Mouse (Mus musculus) liver, adult 2 months (tissue): ENCODE measurements around the gene Asl. TPM values are rescaled to one million over a fixed set of nuclear protein-coding genes. Genes with fewer than 3 reads are reported as not detected.

Source experiments
- DNase-seq: peaks from one replicate; pipeline ENCODE4 v3.0.0-alpha.2; 2011; ENCODE audit warnings: low read depth, low spot score; ENCODE audit errors: extremely low read depth
- H3K27ac ChIP-seq: fragments of 200-500 bp; replicated peaks from 2 replicates; pipeline ENCODE4 v1.5.1; 2012; ENCODE audit warnings: low read depth, mild to moderate bottlenecking, control low read depth, inconsistent platforms, low read length; ENCODE audit not compliant: insufficient read depth
- H3K27me3 ChIP-seq: fragments of 200-500 bp; 2 replicates; pipeline ENCODE4 v1.6.1; 2012; ENCODE audit warnings: mild to moderate bottlenecking, moderate library complexity, low read length, inconsistent platforms; ENCODE audit not compliant: control insufficient read depth, insufficient read depth
- H3K36me3 ChIP-seq: fragments of 200-500 bp; 2 replicates; pipeline ENCODE4 v1.6.1; 2012; ENCODE audit warnings: low read length, inconsistent platforms; ENCODE audit not compliant: control insufficient read depth, insufficient read depth
- H3K4me1 ChIP-seq: fragments of 200-500 bp; 2 replicates; pipeline ENCODE4 v1.6.1; 2011; ENCODE audit warnings: low read length; ENCODE audit not compliant: control insufficient read depth, insufficient read depth
- H3K4me3 ChIP-seq: fragments of 200-500 bp; 2 replicates; pipeline ENCODE4 v1.5.1; 2011; ENCODE audit warnings: low read depth, mild to moderate bottlenecking, control low read depth, low read length, moderate library complexity; ENCODE audit not compliant: insufficient read depth
- H3K79me2 ChIP-seq: fragments of 200-500 bp; 2 replicates; pipeline ENCODE4 v1.6.1; 2012; ENCODE audit warnings: inconsistent platforms, mild to moderate bottlenecking, low read length, moderate library complexity; ENCODE audit not compliant: control insufficient read depth, insufficient read depth
- H3K9ac ChIP-seq: fragments of 200-500 bp; 2 replicates; pipeline ENCODE4 v1.6.1; 2012; ENCODE audit warnings: low read depth, mild to moderate bottlenecking, control low read depth, inconsistent platforms, low read length
- CTCF ChIP-seq: fragments of 200-500 bp; IDR thresholded peaks from 2 replicates; pipeline ENCODE4 v1.5.1; 2011; ENCODE audit warnings: low read depth, low read length, control low read depth
- POLR2A ChIP-seq: fragments of 200-500 bp; IDR thresholded peaks from 2 replicates; pipeline ENCODE4 v1.6.1; 2011; ENCODE audit warnings: low read length, control low read depth; ENCODE audit not compliant: insufficient read depth; ENCODE audit errors: extremely low read depth
- WGBS: fragments of 180-500 bp; shearing (Covaris S2); methylation state at CpG from one replicate; pipeline ENCODE4 v1.1.7; 2018; 5-methylcytosine and 5-hydroxymethylcytosine counted together
- polyA plus RNA-seq: library from polyadenylated mRNA; depleted of rRNA; stranded (reverse); fragments of >200 nt; gene quantifications from 2 replicates; pipeline ENCODE4 v1.2.3, GENCODE M21; 2012
- total RNA-seq: library from RNA; depleted of rRNA; stranded (reverse); fragments of >200 nt; gene quantifications from 2 replicates; pipeline ENCODE4 v1.2.3, GENCODE M21; 2014

Asl gene
- total and polyA plus RNA-seq, 2 experiments, result 622 to 683 TPM

- H3K9ac ChIP-seq, result no peak overlapping the region
Observed at GRCm38 (mm10) chr5:130009784-130010183, 19.3 kb downstream of the Asl start.

GRCm38 (mm10) chr5:130008034-130008590, 20.9 kb downstream of the Asl start:
- Histone ChIP-seq H3K27ac (no peak overlapping the region), H3K36me3 (peaks cover 24% of the 10 kb centered on the region), H3K27me3 (no peaks in the 10 kb centered on the region), H3K4me1 (no peaks in the 10 kb centered on the region), H3K4me3 (no peak overlapping the region), H3K79me2 (no peaks in the 10 kb centered on the region), H3K9ac (no peak overlapping the region)
- TF ChIP-seq CTCF, result no peak
- TF ChIP-seq POLR2A, result no peak
- WGBS, result 58% methylated on average over 6 of the region's 6 CpGs
- peak; percentile 92 for DNase-seq

More at GRCm38 (mm10) chr5:130009784-130010183, 19.3 kb downstream of the Asl start:
- no peak overlapping the region for H3K4me3 ChIP-seq
- H3K4me1 ChIP-seq, result no peaks in the 10 kb centered on the region
- peaks cover 41% of the 10 kb centered on the region for H3K36me3 ChIP-seq
- 80% methylated on average over 4 of the region's 4 CpGs for WGBS
- no peaks in the 10 kb centered on the region for H3K79me2 ChIP-seq
- DNase-seq, result peak; percentile 73
- no peak overlapping the region for H3K27ac ChIP-seq
- TF ChIP-seq CTCF (no peak), POLR2A (no peak)
- H3K27me3 ChIP-seq, result no peaks in the 10 kb centered on the region

GRCm38 (mm10) chr5:130007344-130007743, 21.7 kb downstream of the Asl start:
- WGBS, result 58% methylated on average over 1 of the region's 1 CpGs
- no peak overlapping the region for H3K27ac ChIP-seq

GRCm38 (mm10) chr5:130003229-130003628, 25.8 kb downstream of the Asl start:
- no peak for DNase-seq
- no peaks in the 10 kb centered on the region; the same call in 1 of the 2 replicates for H3K79me2 ChIP-seq
- H3K4me1 ChIP-seq, result no peaks in the 10 kb centered on the region
- H3K36me3 ChIP-seq, result no peaks in the 10 kb centered on the region
- H3K9ac ChIP-seq, result 0 out of 2 replicates have a peak overlapping the region, but pooled peaks have one; percentile 36
- 42% methylated on average over 7 of the region's 7 CpGs for WGBS
- TF ChIP-seq CTCF (no peak), POLR2A (no peak)
- H3K4me3 ChIP-seq, result no peak overlapping the region
- H3K27me3 ChIP-seq, result no peaks in the 10 kb centered on the region
- H3K27ac ChIP-seq, result peak overlapping the region; percentile 56

More at GRCm38 (mm10) chr5:130007344-130007743, 21.7 kb downstream of the Asl start:
- H3K9ac ChIP-seq, result no peak overlapping the region
- H3K27me3 ChIP-seq, result no peaks in the 10 kb centered on the region
- H3K4me1 ChIP-seq, result no peaks in the 10 kb centered on the region
- DNase-seq, result no peak
- no peaks in the 10 kb centered on the region; the same call in 1 of the 2 replicates for H3K79me2 ChIP-seq
- no peak overlapping the region for H3K4me3 ChIP-seq
- 0 out of 2 replicates have a peak, but pooled peaks have one; percentile 9 for TF ChIP-seq CTCF
- TF ChIP-seq POLR2A, result no peak
- peaks cover 16% of the 10 kb centered on the region for H3K36me3 ChIP-seq

- H3K4me1 ChIP-seq, result no peaks in the 10 kb centered on the region
- H3K9ac ChIP-seq, result peak within 1 kb of the TSS; percentile 91
- H3K27me3 ChIP-seq, result no peaks in the 10 kb centered on the region
- DNase-seq, result peak; percentile 75
- peak within 1 kb of the TSS; percentile 56 for H3K27ac ChIP-seq
- WGBS, result 1% methylated on average over 39 of the region's 39 CpGs
- peak within 1 kb of the TSS; percentile 94 for H3K4me3 ChIP-seq
- TF ChIP-seq POLR2A (peak; percentile 62), CTCF (no peak)
- H3K36me3 ChIP-seq, result no peaks in the 10 kb centered on the region
- H3K79me2 ChIP-seq, result no peaks in the 10 kb centered on the region; the same call in 1 of the 2 replicates
Observed at GRCm38 (mm10) chr5:130002301-130003146, 26.5 kb downstream of the Asl start, which contains the start of gene Gusb. Gene Gusb (minus strand): TSS chr5:130003049.
